Mouse (Mus musculus) 3T3-L1 (cell line): ENCODE data around the gene Mcmbp.

ENCODE experiments used
- DNase-seq: peaks from one replicate; pipeline ENCODE4 v3.0.0-alpha.2; 2015; ENCODE audit warnings: low read depth, low spot score

Mcmbp gene

DNA sequence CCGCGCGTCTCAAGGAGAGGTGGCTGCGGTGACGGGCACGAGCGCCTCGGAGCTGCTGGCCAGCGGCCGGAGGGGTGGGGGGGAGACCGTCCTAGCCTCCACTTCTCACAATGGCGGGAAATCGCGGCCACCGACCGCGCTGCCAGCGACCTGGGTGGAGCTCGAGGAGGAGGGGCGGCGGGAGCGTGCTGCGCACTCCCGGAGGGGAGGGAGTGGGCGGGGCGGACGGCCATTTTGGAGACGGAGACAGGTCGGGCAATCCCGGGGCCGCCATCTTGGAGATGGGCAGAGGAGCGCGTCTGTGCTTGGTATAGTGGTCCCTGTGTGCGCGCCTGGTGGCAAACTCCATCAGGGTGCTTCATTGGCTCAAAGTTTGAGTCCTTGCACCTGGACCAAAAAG lies at the start of gene Mcmbp:
Gene Mcmbp (minus strand): TSS at position 162 of the 400 bp plus-strand sequence.
- DNase-seq = peak; percentile 89

DNA sequence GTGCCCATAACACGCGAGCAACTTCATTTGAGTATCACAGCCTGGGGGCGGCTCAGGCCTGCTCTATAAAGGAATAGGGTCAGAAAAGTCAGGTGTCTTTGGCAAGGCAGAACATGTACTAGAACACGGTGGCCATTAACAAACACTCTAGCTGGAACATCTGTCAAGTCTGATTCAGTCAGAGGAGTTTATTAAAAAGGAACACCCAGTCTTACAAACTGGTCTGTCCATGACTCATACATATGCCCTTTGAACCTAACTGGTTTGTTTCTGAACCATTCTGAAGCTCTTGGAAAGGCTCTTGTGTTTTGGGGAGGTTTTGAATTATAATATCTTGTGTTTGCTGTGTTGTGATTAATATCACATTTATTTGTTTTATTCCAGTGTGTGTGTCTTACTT lies 49.8 kb upstream of the Mcmbp start:
- DNase-seq = peak; percentile 67

DNA sequence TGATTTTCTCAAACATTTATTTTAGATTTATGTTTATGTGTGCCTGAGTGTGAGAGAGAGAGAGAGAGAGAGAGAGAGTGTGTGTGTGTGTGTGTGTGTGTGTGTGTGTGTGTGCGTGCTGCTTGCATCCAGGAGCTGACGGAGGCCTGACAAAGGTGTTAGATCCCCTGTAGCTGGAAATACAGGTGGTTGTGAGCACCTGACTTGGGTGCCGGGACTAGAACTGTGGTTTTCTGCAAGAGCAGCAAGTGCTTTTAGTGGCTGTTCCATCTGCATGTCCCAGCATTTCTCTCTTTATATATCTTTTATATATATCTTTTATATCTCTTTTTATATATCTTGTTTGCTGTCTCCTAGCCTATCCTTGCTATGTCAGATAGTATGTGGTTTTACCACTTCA lies 41.6 kb upstream of the Mcmbp start:
- no peak for DNase-seq

DNA sequence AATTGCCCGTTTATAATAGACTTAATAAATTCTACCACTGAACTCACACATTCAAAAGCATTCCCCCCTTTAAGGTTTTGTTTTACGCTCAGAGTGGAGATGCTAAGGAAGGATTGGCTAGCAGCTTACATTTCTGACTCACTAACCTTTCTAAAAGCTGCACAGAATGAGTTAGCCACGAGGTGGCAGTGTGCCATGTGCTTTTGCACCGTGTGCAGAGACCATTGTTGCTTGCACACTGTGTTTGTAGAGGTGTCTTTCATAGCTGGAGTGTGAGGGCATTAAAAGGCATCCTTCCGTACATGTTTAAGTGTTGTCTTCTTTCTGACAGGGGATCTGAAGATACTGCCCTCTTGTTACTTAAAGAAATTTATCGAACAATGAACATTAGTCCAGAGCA lies 39.0 kb upstream of the Mcmbp start:
- DNase-seq = peak; percentile 80

DNA sequence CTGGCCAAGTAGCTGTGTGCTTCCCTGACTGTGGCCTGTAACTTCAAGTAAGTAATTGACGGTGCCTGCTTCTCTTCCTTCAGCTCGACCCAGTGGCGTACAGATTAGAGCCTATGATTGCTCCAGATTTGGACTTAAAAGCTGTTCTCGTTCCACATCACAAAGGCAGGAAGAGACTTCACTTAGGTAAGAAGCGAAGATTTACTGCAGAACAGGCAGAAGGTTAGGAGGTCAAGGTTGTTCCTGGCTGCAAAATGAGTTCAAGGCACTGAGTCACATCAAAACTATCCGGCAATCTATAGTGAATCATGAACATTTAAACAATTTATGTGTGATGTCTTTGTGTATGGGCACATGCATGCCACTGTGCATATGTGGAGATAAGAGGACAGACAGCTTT lies 36.9 kb upstream of the Mcmbp start:
- no peak for DNase-seq

DNA sequence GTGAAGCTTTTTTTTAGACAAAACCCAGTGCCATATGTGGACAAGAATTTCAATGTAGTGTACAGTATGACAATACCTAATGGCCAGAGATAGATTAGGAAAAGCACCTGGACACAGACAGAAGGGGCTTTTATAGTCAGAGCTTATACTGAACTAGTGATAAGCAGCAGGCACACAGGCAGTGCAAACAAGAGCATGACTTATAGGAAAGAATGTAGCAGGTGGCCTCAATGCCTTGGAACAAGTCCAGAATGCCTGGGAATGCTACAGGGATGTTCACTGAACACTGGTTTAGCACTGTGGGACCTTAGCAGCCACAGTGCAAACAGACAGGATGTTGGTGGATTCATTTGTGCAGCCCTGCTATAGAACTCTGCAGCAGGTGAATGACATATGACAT lies 26.4 kb upstream of the Mcmbp start:
- DNase-seq = no peak

DNA sequence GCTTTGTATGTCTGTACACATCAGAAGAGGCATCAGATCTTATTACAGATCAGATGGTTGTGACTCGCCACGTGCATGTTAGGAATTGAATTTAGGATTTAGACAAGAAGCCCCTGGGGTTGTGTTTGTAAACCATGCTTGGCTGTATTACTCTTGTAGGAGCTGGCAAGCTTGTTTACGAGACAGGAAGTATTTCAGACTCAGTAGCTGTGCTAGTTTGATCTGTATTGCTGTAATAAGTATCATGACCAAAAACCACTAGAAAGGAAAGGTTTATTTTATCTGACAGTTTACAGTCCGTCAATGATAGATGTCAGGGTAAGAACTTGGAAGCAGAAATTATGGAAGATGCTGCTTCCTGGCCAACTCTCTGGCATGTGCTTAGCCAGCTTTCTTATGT lies 18.7 kb upstream of the Mcmbp start:
- no peak for DNase-seq

DNA sequence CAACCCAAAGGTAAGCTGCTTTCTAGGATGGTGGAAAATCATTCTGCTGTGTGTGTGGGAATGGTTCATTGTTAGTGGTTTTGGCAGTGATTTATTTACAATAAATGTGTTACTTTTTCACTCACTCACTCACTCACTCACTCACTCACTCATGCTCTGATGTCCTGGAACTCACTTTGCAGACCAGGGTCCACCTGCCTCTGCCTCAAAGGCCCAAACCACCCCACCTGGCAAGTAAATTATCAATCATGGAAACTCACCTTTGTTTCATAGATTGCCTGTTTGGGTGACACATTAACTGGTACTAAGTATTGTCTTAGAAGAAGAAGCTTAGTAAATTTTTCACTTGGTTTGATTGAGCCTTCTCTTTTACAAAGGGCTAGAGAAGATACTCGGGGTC lies 15.1 kb upstream of the Mcmbp start:
- DNase-seq = no peak

DNA sequence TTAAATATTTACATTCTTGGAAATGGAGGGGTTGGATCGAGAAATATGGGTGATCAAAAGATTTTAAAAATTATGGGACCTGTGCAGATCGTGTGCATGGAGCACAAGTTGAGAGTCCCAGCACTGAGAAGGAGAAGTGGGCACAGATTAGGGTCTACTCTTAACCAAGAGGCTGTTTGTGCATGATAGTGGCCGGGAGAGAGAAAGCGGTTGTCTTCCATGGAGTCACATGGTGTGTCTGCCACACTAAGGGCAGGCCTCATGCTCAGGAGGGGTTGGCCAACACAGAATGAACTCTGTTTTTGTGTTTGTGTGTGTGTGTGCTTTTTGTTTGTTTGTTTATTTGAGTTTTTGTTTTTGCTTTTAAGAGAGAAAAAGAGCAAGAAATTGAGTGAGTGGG lies 11.7 kb upstream of the Mcmbp start:
- DNase-seq = no peak

DNA sequence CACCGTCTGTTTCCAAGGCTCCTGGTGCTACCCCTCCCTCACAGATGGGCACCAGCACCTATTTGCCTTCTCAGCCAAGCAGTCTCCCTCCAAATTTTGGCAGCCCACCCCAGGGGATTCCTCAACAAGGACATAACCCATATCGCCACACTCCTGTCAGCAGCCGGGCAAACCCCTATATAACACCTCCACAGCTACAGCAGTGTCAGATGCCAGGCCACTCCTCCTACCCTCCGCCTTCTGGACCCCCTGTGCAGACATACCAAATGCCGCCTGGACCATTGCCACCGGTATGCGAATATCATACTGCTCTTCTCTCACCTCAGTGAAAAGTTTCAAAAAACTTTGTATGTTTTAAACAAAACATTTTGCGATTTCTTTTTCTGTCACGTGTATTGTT lies 10.0 kb upstream of the Mcmbp start:
- DNase-seq = no peak

DNA sequence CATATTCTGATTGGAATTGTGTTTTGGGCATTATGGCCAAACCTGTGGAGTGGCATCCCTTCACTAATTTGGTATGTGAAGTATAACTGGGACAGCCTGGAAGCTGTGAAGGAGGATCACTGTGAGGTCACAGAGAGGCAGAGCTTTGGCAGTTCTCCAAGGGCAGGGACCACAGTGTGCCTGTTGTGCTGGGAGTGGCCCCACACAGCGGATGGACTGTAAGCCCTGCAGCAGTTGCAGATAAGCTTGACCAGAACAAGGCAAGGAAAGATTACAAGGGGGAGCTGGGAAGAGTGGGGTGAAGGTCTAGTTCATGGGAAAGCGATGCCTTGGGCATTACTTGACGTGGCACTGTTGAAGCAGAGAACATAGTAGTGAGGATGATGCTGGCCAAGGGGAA lies 8.5 kb upstream of the Mcmbp start:
- peak; percentile 39 for DNase-seq

DNA sequence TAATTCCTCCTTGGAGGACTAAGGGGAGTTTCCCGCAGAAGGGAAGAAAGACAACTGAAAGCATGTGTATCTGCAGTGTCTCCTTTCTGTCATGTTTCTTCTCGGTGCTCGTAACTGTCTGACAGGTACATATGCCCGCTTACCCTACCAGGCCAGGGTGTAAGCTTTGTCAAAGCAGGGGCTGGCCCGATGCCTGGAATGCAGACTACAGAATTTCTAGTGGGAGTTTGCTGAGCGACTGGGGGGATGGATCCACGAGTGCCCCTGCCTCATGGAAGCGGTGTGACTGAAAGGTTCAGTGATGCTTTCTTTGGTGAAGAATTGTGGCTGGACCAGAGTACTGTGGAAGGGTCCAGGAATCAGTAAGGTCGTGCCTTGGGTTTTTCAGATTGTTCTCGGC lies 5.9 kb upstream of the Mcmbp start:
- no peak for DNase-seq

DNA sequence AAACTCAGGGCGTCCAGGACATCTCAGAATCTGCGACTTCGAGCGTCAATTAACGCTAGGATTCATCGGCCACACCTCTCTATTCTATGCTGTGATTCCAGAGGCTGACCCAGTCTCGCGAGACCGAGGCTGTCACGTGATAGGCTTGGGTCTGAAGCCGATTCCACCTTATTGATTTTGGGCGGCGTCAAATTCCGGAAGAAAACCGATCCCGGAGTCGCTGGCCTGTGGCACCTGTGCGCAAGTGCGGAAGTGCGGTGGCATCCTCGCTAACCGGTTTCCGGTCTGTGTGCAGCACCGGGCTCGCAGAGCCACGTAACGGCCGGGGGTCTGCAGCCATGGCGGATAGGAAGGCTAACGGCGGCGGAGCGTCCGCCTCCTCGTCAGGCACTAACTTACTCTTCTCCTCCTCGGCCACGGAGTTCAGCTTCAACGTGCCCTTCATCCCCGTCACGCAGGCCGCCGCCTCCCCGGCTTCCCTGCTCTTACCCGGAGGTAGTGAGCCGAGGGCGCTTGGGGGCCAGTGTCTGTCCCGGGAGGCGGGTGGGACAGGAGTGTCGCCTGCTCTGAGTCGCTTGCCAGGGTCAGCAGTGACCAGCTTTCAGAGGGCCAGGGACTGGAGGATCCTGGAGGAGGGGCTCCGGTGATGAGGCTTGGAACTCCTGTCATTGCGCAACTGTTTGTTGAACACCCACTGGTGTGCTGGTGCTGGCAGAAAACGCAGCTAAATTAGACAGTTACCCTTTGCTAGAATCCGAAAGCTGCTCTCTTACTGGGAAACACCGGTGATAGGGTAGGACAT lies 4.6 kb upstream of the Mcmbp start, which contains the start of gene Sec23ip:
Gene Sec23ip (plus strand): TSS at position 260 of the 802 bp plus-strand sequence.
- DNase-seq = peak; percentile 99

DNA sequence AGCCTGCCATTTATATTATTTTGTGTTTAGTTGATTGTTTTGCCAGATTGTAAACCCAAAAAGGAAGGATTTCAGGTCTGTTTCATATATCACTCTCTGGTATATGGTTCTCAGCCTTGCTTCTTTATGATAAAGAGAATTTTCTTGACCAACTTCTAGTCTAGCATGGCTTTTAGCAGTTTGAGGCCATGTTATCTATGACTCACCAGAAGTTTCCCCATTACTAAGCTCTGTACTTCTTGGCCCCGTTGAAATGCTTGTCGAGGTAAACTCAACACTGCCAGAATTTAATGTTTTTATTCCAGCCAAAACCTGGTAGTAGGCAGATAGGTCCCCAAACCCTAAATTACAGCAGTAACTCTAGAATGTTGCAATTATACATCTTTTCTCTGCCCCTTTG lies 3.6 kb upstream of the Mcmbp start:
- peak; percentile 61 for DNase-seq

DNA sequence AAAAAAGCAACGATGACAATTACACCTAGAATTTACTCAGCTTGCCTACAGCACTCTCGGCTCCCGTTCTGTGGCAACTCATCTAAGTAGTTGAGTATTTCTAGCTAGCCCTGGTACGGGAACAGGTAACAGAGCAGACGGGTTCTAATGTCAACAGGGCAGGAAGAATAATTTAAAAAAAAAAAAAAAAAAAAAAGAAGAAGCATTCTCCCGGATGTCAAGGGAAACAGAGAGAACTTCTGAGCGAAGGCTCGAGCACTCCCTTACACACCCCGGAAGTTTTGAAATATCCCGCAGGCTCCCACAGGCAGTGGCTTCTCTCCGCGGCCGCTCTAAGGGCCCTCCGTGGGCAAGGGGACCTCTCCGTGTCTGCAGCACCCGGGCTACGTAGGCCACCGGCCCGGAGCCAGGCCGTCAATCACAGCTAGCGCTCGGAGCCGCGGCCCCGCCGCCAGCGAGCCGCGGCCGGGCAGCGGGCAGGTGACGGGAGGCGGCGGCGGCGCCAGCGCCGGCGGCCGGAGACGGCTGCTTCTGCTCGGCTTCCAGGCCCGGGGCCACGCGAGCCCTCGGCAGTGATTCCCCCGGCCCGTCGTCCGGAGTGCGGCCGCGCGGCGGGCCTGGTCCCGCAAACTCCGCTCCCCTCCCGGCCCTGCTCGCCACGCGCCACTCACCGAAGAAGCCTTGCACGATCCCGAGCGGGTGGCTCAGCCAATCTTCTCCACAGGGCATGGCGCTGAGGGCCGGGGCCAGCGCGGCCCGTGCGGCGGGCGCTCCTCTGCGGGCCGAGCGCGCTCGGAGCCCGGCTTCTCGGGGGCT lies 625 bp downstream of the Mcmbp start:
- DNase-seq = peak; percentile 48

DNA sequence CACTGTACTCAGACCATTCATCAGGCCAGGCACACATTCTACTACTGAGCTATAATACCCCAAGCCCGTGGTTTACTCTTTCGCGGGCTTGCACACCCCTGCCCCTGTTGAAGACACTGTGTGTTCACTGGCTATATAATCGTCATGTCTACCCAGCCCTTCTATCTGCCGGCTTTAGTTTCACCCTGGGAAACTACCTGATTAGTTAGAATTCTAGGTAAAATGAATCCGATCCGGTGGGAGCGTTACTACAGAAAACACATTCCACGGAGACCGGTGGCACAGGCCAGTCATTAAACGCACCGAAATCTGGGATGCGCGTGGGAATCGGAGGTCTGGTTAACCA lies 1.2 kb downstream of the Mcmbp start:
- no peak for DNase-seq

DNA sequence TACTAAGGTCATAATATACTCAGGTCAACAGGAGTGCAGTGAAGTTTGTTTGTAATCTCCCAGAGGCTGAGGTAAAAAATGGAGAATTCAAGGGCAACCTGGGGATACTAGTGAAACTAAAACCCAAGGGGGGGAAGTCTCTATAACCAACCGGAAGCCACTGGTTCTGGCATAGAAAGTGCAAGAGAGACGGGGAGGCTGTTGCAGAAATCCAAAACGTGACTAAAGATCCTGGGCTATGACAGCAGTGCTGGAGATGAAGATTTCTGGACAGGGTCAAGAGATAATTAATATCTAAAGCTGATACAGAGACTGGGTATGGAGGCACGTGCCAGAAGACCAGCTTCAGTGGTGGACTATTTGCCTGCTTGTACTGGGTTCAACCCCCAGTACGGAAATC lies 2.3 kb downstream of the Mcmbp start:
- DNase-seq = no peak

DNA sequence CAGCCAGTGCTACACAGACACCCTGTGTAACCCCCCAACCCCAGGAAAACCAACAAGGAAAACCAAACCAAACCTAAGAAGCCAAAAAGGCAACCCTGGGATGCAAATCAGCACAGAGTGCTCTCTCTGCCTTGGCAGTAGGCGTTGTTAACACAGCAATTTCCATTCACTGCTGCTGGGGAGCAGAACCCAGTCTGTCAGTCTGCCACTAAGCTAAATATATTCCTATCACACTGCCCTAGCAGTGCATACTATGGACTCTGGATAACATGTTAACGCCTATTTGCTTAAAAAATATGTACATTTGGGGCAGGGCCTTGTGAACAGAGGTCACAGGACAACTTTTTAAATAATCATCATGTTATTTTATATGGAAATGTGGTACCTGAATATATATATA lies 8.7 kb downstream of the Mcmbp start:
- no peak for DNase-seq

DNA sequence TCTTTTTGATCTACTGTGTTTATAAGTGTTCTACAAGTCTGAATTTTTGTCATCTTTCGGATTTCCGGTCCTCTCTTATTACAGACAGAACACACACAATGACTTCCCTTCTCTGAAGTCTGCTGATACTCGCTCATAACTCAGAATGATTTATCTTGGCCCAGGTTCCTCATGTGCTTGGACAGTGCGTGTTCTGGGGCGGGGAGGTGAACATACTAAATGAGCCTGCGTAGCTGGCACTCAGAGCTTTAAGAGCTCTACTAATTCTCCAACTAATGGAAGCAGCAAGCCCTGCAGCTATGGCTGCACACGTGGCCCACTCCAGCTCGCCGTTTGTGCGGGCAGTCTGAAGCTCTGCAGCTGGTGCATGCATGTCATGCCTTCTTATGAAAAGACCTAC lies 11.6 kb downstream of the Mcmbp start:
- no peak for DNase-seq

DNA sequence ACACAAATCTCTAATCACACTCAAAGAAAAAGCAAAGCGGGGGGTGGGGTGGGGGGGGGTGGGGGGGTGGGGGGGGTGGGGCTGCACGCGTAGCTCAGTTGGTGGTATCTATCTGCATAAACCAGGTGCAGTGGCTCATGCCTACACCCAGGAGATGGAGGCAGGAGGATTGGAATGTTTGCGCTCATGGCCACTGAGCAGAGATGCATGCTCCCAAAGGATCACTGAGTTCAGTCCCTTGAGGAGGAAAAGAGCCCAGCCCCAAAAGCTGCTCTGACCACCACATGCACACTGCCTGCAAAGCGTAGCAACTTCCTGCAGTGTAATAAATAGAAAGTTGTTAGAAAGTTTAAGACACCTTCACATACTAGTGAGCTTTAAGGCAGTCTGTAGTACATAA lies 12.6 kb downstream of the Mcmbp start:
- no peak for DNase-seq

DNA sequence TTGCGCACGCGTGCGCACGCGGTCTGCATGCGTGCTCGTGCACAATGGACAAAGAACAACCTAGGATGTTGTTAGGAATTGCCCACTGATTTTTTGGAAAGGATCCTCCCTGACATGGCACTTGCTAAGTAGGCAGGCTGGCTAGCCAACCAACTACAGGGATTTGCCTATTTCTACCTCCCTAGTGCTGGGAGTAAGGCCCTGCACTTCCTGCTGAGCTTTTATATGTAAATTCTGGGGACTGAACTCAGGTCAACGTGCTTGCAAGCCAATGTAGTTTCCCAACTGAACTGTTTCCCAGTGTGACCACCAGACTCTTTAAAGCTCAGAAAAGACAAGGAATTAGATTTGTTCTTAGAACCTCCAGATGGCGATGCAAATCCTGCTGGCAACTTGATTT lies 13.3 kb downstream of the Mcmbp start:
- DNase-seq = no peak

DNA sequence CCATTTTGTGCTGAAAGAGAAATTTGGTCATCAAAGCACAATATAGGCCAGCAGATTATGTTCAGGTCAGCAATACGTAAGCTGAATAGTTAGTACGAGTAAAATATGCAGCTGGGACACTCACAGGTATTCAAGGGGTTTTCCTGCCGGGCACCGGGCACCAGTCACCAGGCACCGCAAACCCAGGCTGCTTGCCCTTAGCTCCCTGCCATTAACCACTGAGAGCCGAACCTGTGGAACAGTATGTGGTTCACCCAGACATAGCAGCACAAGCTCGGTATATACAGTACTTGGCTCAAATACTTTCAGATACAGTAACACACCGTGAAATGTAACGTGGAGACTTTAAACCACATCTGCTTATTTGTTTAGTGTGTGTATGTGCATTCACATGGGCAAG lies 15.1 kb downstream of the Mcmbp start:
- no peak for DNase-seq

DNA sequence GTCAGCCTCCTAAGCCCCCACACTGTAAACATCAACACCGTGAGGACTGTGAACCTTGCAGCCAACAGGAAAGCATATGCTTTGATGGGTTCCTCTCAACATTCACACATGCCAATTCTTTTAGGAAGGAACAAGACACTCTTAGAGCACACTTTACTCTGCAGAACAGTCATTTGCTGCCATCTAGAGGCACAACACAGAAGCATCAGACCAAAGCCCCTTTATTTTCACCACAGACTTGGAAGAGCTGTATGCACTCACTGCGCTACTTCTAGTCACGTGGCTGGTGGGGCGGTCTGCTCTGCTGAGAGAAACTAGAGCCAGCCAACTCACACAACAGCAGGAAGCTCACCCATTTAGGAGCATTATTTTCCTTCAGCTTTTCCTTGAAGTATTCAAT lies 15.5 kb downstream of the Mcmbp start:
- peak; percentile 70 for DNase-seq
